Mouse (Mus musculus): ENCODE data around the gene Olfr1466.

Gene Olfr1466

DNA sequence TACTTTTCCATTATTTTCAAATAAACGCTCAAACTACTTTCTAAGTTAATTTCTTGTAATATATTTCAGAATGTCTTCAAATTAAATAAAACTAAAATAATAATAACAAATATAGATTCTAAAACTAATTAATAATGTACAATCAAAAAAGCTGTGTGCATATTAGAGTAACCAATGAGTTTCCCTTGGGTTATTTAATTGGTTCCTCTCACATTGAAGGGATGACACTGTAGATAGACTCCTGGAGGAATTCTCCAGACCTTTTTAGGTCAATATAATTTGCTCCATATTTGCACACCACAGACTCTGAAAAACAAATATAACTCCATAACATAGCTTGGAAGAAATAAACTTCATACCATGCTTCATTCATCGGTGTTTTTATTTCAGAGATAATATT lies at the start of gene Olfr1466:
Gene Olfr1466, plus strand, starts transcription at position 301 of the 400 bp plus-strand sequence.
- DNase-seq, result no peak

DNA sequence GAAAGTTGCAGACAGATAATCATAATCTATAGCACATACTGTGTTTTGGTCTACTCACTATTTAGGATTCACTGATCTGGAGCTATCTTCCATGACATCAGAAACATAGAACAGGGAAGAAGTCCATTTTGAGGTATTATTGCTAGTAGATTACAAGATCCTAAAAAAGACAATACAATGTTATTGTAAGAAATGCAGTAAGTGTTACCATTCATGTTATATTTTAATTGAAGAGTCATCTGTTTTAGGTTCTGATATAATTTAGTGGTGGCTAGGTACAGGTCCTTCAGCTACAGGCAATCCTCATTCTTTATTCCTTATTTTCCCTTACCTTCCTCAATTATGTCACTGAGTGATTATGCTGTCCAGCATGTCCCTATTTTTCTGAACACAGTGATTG lies 23.2 kb upstream of the Olfr1466 start, which contains the start of gene Olfr1465:
Gene Olfr1465, minus strand, starts transcription at position 101 of the 400 bp plus-strand sequence.
- DNase-seq, result no peak

- no peak for DNase-seq
These were observed 23.3 kb downstream of the Olfr1466 start, which contains the start of gene Olfr1467 for GRCm38 (mm10) chr19:13361936-13362335. Olfr1467 (plus strand) TSS chr19:13362236.
